Mouse (Mus musculus) natural killer cell, adult 2 months (primary cell): ENCODE measurements around the gene Olfr1342.

Experiments used
- DNase-seq, 2 experiments: peaks; one replicate each; pipeline ENCODE4 v3.0.0; 2022; ENCODE audit warnings: low spot score in 2 of 2

Gene Olfr1342

DNA sequence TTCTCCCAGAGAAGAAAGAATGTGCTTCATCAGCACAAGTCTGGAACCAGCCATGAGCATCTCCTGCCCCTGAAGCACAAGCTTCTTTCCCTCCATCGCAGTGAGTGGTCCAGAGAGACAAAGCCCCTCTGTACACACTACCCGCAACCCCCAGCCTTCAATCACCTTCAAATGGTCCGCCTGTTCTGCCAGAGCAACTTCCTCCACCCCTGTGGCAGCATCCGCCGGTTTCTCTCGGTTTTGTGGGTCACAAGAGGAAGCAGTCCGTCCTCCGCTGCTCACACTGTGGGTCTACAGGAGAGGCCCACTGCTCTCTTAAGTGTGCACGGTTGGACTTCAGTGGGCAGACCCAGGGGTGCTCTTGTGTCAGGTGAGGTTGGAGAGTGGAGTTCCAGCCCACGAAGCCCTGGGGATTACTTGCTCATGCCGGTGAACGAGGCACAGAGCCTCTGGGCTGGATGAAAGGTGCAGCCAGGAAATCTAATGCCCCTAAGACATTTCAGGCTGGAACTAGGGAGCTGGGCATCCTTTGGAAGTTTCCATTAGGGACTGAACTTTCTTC lies at the start of gene Olfr1342:
Gene Olfr1342, minus strand, starts transcription at position 345 of the 562 bp plus-strand sequence.
- DNase-seq, result no peak

DNA sequence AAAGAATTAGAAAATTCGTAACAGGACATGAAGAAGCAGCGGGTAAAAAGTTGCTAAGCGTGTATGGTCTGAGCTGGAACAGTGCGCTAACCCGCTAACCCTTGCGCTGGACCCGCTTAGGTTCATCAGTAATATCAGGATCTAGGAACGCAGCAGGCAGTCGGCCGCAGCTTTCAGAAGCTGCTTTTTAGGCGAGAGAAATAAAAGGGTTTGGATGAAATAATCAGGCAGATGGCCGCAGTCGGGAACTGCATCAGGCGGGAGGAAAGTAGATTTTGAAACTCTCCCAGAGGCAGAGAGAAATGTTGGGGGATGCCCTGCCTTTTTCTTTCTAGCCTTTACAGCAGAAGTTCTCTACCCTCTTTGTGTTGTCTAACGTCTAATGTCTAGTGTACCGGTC lies 49.3 kb upstream of the Olfr1342 start:
- DNase-seq, result no peak

DNA sequence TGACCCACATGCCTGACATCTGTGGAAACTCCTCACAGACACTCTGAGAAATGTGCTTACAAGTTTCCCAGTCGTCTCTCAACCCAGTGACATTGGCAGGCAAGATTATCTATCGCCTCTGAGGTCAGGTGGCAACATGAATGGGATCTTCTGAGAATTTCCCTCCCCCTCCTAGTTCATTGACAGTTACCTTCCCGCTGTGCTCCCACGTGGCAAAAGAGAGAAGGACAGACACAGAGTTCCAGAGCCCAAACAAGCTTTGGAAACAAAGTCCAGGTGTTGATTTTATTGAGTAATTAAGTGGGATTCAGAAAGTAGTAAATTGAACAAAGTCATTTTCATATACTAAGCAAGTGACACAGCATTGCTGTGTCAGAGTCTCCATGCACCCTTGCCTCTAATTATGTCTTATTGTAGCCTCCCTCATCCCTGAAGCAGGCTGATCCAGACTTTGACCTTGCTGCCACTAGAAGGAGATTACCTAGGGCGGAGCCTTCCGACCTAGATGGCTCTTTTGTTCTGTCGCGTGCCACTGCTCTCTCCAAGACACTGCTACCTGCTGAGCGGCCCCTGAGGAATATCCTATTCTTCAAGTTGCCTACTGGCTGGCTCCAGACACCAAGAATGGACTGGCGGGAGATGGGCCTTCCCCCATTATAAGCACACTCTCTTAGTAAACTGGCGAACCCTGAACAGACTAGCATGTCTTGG lies 48.6 kb upstream of the Olfr1342 start:
- no peak for DNase-seq

DNA sequence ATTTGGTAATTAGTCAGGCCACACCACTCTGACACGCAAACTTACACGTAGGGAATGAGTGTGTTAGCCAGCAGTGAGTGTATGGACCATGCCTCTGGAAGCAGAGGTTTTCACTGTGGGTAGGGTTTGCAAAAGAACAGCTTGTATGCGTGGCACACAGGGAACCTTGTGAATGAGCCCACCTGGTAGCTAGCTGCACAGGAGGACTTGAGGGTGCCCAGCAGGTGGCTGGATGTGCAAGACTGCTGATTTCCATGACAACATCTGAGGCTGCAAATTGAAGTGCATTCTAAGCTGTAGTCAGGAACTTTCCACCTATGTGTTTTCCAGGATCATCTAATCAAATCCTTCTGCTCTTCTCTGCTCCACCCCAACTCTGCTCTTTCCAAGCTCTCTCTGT lies 47.0 kb upstream of the Olfr1342 start:
- no peak for DNase-seq

DNA sequence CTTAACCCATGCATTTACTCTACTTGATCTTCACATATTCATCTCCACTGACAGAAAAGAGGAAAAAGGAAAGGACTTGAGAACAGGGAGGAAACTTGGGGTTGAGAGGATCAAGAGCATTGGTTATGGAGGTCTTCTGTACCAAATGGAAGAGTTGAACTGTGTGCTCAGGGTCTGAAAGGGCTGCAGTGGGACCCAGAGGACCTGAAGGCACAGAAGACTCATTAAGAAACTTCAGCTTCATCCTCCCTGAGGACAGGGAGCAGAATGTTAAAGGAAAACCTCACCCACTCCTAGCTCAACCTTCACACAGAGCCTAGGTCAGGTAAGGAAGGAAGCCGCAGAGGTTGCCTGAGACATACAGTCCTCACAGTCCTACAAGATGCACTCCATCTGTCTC lies 39.3 kb upstream of the Olfr1342 start, which contains the start of gene Olfr1339:
Gene Olfr1339, plus strand, starts transcription at position 301 of the 400 bp plus-strand sequence.
- no peak for DNase-seq

DNA sequence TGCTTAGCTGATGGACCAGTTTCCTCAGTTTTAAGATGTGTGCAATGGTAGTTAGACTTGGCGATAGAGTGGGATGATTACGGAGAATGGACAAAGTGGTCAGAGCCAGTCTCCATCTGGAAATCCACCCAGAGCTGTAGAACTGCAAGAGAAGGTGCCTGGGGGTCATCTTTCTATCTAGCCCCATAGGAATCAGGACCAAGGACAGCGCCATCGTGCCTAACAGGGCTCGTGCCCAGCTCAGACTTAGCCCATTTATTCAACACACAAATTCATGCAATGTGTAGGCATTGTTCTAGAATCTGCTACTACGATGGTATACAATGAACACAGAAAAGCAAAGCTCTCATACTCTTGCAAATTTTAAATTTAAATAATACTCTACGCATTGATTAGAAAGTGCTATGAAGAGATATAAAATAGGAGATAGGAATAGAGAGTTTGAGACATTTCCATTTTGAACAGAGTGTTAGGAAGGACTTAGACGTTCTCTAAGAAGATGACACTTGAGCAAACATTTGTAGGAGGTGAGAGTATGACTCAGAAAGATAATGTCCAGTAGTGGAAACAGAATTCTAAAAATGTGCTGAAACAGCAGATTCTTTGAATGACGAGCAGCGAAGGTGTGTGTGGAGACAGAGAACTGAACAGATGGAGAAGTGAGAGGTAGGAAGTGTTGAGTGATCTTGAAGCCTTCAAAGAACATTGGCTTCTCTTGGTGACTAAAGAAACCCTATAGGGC lies 29.4 kb upstream of the Olfr1342 start:
- no peak for DNase-seq

DNA sequence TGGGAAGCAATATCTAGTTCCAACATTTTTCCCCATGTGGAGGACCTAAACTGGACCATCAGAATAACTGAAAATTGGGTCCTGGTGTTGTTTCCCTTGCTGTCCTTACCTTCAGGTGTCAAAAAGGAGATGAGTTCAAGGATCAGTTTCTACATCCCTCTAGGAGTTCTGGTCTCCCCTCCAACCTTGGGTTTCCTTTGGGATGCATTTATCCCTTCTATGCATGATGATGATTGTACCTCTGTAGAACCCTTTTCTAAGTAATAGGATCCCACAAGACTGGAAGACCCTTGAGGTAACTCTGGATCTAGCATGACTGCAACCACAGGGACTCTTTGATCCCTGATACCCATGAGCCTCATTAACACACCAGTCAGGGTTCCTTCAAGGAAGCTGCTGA lies 27.3 kb upstream of the Olfr1342 start, which contains the start of gene Olfr1340:
Gene Olfr1340, plus strand, starts transcription at position 301 of the 400 bp plus-strand sequence.
- no peak for DNase-seq

DNA sequence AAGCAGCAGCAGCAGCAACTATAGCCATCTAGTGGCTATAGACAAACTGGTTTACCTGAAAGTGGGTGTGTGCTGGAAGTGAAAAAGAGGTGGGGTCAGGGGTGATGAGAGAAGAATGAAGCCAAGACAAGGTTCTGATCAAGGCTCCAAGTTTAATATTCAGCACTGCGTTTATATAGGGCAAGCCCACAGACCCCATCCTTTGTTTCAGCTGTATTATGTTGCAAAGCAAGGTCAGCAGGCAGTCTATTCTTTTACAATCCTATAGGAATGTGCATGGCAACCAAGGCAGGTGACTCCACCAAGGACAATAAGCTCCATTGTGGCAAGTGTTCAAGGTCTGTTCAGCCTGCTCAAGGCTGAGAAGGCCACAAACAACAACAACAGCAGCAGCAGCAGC lies 19.1 kb upstream of the Olfr1342 start:
- DNase-seq, result no peak

DNA sequence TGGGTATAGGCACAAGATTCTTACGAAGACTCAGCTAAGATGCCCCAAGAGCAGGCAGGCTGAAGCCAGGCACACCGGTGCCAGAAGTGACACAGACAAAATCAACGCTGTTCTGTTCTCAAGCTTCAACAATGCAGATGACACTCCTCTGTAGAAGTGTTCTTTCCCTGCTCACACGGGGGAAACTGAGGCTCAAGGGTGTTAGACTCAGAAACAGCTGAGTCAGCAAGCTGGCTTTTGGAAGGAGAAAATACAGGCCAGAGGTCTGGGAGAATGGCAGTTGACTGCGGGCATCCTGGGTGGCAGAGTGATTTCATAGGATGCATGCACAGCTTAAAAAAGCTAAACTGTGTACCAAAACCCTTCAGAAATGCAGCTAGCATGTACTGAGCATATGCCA lies 15.5 kb upstream of the Olfr1342 start:
- no peak for DNase-seq

DNA sequence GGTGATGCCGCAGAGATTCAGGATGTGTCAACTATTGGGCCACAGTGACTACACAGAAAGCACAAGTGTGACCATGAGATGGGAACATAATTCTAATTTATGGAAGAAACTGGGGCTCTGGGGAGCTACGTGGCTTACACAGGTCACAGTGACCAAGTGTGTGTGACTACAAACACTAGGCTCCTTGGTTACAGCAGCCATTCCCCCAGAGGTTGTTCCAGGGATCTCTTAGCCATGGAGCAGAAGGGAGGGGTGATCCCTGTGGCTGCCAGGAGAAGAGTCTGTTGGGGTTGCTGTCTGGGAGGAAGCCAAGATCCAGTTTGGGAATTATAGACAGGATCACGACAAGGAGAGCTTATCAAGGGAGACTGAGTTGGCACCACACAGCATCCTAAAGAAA lies 10.7 kb upstream of the Olfr1342 start, which contains the start of gene Olfr1341:
Gene Olfr1341, plus strand, starts transcription at position 301 of the 400 bp plus-strand sequence.
- no peak for DNase-seq

DNA sequence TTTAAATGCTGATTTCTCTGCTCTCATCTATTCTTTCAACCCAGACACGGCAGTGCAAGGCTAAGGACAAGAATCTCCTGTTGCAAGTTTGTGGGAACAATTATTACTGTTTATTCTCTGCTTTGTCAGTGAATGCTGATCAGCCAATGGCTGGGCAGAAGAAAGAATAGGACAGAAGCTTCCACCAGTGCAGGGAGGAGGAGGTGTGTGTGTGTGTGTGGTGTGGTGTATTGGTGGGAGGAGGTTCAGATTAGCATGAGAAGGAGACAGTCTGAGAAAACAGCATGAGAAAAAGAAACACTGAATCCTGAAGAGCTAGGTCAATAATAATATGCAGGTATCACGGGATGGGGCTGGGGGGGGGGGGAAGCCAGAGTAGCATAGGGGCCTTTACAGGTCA lies 1.3 kb upstream of the Olfr1342 start:
- no peak for DNase-seq

DNA sequence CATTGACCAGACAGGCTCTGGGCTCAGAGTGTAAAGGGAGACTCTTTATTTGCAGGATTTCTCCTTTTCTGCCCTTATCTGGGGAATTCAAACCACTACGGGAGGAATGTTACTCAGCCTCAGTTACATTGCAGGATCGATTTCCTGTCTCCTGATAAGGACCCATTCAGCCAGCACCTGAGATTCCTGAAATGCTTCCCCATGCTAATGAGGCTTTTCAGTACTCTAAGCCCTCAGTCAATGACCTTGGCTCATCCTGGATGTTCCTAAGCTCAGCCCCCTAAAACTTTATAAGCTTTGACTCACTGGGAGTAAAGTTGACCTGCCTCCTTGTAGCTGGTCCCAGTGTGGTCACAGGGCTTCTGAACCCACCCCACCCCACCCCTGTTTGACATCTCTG lies 5.5 kb downstream of the Olfr1342 start:
- no peak for DNase-seq

DNA sequence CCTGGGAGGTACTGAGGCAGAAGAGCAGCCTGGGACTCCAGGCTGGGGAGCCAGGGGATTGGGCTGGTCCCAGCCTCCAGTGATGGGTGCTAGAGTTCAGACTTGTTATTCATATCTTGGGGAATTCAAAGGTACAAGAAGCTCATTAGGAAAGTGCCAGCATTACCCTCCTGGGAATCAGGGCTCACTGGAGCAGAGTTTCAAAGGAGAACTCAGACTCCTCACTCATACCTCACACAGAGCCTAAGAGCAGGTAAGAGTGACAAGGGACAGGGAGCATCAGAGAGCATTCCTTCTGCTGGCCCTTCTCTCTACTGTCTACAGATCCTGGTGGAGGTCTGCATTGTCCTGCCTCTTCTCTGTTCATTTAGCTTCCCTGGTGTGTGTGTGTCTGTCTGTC lies 33.9 kb downstream of the Olfr1342 start, which contains the start of gene Olfr62:
Gene Olfr62, plus strand, starts transcription at position 301 of the 400 bp plus-strand sequence.
- DNase-seq, result no peak

DNA sequence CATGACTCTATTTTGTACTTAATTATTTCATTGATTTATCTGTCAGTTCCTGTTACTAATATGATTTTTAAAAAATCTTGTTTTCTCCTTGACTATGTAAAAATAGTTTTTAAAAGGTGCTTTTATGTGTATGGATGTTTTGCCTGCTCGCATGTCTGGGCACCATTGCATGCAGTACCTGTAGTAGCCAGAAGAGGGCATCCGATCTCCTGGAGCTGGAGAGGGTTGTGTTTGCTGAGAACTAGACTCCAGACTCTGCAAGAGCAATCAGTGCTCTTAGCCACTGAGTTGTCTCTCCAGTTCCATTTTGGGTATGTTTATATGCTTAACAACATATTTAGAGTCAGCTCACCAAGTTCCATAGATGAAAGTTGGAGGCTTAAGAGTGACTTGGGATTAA lies 47.3 kb downstream of the Olfr1342 start:
- peak; percentile 14 to 44 for DNase-seq

DNA sequence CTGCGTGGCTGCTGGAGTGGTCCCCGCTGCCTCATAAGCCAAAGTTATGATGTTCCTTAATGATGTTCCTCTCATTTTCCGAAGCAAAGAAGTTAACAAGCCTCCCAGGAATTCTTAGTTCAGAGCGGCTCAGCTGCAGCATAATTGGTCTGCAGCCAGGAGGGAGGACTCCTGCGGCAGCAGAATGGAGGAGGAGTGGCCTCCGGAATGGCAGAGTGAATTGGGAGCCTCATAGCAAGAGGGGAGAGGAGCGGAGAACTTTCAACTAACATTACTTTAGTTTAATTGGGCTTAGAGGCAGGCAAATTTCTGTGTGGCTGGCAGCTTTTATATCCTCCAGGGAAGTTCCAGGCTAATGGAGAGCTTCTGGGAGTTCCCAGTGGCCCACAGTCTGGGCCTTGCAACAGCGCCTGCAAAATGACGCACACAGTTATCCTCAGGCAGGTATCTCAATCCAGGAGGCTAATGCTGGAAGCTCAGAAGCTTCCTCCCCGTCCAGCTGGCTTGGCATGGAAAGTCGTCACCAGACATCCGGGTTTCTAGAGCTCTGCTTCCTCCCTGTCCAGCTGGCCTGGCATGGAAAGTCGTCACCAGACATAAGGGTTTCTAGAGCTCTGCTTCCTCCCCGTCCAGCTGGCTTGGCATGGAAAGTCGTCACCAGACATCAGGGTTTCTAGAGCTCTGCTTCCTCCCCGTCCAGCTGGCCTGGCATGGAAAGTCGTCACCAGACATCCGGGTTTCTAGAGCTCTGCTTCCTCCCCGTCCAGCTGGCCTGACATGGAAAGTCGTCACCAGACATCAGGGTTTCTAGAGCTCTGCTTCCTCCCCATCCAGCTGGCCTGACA lies 50.0 kb downstream of the Olfr1342 start:
- DNase-seq, result no peak
